Mouse (Mus musculus) hindbrain, embryonic 14.5 days (tissue): Measurements from ENCODE around the gene Dydc1. TPM values are rescaled to one million over a fixed set of nuclear protein-coding genes. Genes with fewer than 3 reads are reported as not detected.

Source experiments
- ATAC-seq: fragments of 200-750 bp; cut with Nextera tagmentation; 2 replicates; pipeline ENCODE4 v1.8.0; 2017; ENCODE audit warnings: moderate number of reproducible peaks, mild to moderate bottlenecking, moderate TSS enrichment, moderate library complexity; ENCODE audit not compliant: low FRiP score
- DNase-seq: peaks from one replicate; pipeline ENCODE4 v3.0.0-alpha.2; 2015; ENCODE audit warnings: low spot score
- H3K27ac ChIP-seq: fragments of 300-500 bp; sonication (generic); 2 replicates; pipeline ENCODE4 v1.5.1; 2014; ENCODE audit warnings: mild to moderate bottlenecking, moderate library complexity
- H3K27me3 ChIP-seq: fragments of 300-500 bp; sonication (generic); 2 replicates; pipeline ENCODE4 v1.6.1; 2014; ENCODE audit warnings: mild to moderate bottlenecking, low read length, mixed read lengths; ENCODE audit not compliant: control insufficient read depth, insufficient read depth
- H3K36me3 ChIP-seq: fragments of 300-500 bp; sonication (generic); replicated peaks from 2 replicates; pipeline ENCODE4 v1.6.1; 2014; ENCODE audit not compliant: control insufficient read depth, insufficient read depth
- H3K4me1 ChIP-seq: fragments of 300-500 bp; sonication (generic); replicated peaks from 2 replicates; pipeline ENCODE4 v1.6.1; 2014; ENCODE audit warnings: antibody characterized with exemption, low read length, mixed read lengths; ENCODE audit not compliant: control insufficient read depth, insufficient read depth
- H3K4me2 ChIP-seq: fragments of 300-500 bp; sonication (generic); replicated peaks from 2 replicates; pipeline ENCODE4 v1.6.1; 2014; ENCODE audit warnings: mild to moderate bottlenecking, moderate library complexity
- H3K4me3 ChIP-seq: fragments of 300-500 bp; sonication (generic); replicated peaks from 2 replicates; pipeline ENCODE4 v1.5.1; 2014; ENCODE audit warnings: mild to moderate bottlenecking, low read length
- H3K9ac ChIP-seq: fragments of 300-500 bp; sonication (generic); 2 replicates; pipeline ENCODE4 v1.6.1; 2014
- H3K9me3 ChIP-seq: fragments of 300-500 bp; sonication (generic); 2 replicates; pipeline ENCODE4 v1.6.1; 2016; ENCODE audit warnings: low read length; ENCODE audit not compliant: control insufficient read depth
- WGBS: fragments of 180-500 bp; shearing (Covaris S2); extraction: QIAGEN DNeasy Blood & Tissue Kit; methylation state at CpG from one replicate; pipeline ENCODE4 v1.1.7; 2014; 5-methylcytosine and 5-hydroxymethylcytosine counted together
- polyA plus RNA-seq: library from polyadenylated mRNA; unstranded; fragments of >200 nt; fragmentation: Nextera tagmentation; extraction: Ambion mirVana; gene quantifications from 2 replicates; pipeline ENCODE4 v1.2.1, GENCODE M21; 2014

Dydc1 gene
- polyA plus RNA-seq = not detected in 2 replicates

GRCm38 (mm10) chr14:41072229-41072943, at the start of gene Dydc1:
Dydc1 (plus strand) TSS chr14:41072911.
- no peaks in the 10 kb centered on the region for H3K27me3 ChIP-seq
- DNase-seq (peak; percentile 90), ATAC-seq (peak; percentile 93)
- H3K36me3 ChIP-seq = no peaks in the 10 kb centered on the region
- H3K4me1 ChIP-seq = peaks cover 6% of the 10 kb centered on the region; the same call in 1 of the 2 replicates
- H3K4me2 ChIP-seq = peak within 1 kb of the TSS; percentile 62
- H3K9ac ChIP-seq = peak within 1 kb of the TSS; percentile 49
- peak within 1 kb of the TSS; percentile 43 for H3K4me3 ChIP-seq
- H3K27ac ChIP-seq = no peak within 1 kb of the TSS
- 13% methylated on average over 23 of the region's 23 CpGs for WGBS
- H3K9me3 ChIP-seq = no peaks in the 10 kb centered on the region

GRCm38 (mm10) chr14:41025087-41025486, 47.6 kb upstream of the Dydc1 start:
- no peak overlapping the region for H3K4me2 ChIP-seq
- H3K27ac ChIP-seq = no peak overlapping the region
- no peaks in the 10 kb centered on the region for H3K9me3 ChIP-seq
- no peaks in the 10 kb centered on the region for H3K36me3 ChIP-seq
- H3K4me3 ChIP-seq = no peak overlapping the region
- WGBS = 90% methylated on average over 2 of the region's 2 CpGs
- H3K4me1 ChIP-seq = no peaks in the 10 kb centered on the region
- DNase-seq (no peak), ATAC-seq (no peak)
- no peaks in the 10 kb centered on the region for H3K27me3 ChIP-seq
- H3K9ac ChIP-seq = no peak overlapping the region

- ATAC-seq = no peak
- no peaks in the 10 kb centered on the region for H3K27me3 ChIP-seq
- H3K4me3 ChIP-seq = no peak overlapping the region
- no peaks in the 10 kb centered on the region for H3K36me3 ChIP-seq
- H3K9me3 ChIP-seq = no peaks in the 10 kb centered on the region
- H3K4me1 ChIP-seq = no peaks in the 10 kb centered on the region
- H3K9ac ChIP-seq = no peak overlapping the region
- 86% methylated on average over 7 of the region's 7 CpGs for WGBS
- no peak overlapping the region for H3K4me2 ChIP-seq
- DNase-seq = no peak
- H3K27ac ChIP-seq = no peak overlapping the region
Observed at GRCm38 (mm10) chr14:41025594-41026284, 47.0 kb upstream of the Dydc1 start.

- H3K27me3 ChIP-seq = no peaks in the 10 kb centered on the region
- DNase-seq = no peak
Observed at GRCm38 (mm10) chr14:41029303-41029702, 43.4 kb upstream of the Dydc1 start.

GRCm38 (mm10) chr14:41030989-41031513, 41.7 kb upstream of the Dydc1 start:
- H3K9ac ChIP-seq = no peak overlapping the region
- no peaks in the 10 kb centered on the region for H3K4me1 ChIP-seq
- no peaks in the 10 kb centered on the region for H3K36me3 ChIP-seq
- no peak overlapping the region for H3K4me2 ChIP-seq
- no peak for DNase-seq
- no peak overlapping the region for H3K27ac ChIP-seq
- H3K27me3 ChIP-seq = no peaks in the 10 kb centered on the region
- no peak overlapping the region for H3K4me3 ChIP-seq
- no peak for ATAC-seq
- WGBS = 90% methylated on average over 6 of the region's 6 CpGs
- no peaks in the 10 kb centered on the region for H3K9me3 ChIP-seq

More at GRCm38 (mm10) chr14:41029303-41029702, 43.4 kb upstream of the Dydc1 start:
- Histone ChIP-seq H3K4me1 (no peaks in the 10 kb centered on the region), H3K9ac (no peak overlapping the region), H3K9me3 (no peaks in the 10 kb centered on the region), H3K27ac (no peak overlapping the region), H3K36me3 (no peaks in the 10 kb centered on the region), H3K4me3 (no peak overlapping the region), H3K4me2 (no peak overlapping the region)
- 81% methylated on average over 4 of the region's 4 CpGs for WGBS
- no peak for ATAC-seq

GRCm38 (mm10) chr14:41033135-41034110, 39.3 kb upstream of the Dydc1 start:
- peak; percentile 91 for DNase-seq
- Histone ChIP-seq H3K9ac (no peak overlapping the region), H3K4me1 (no peaks in the 10 kb centered on the region), H3K27ac (no peak overlapping the region), H3K4me2 (no peak overlapping the region), H3K4me3 (no peak overlapping the region), H3K9me3 (no peaks in the 10 kb centered on the region), H3K36me3 (no peaks in the 10 kb centered on the region), H3K27me3 (no peaks in the 10 kb centered on the region)
- ATAC-seq = no peak; the same call in 1 of the 2 replicates
- 55% methylated on average over 13 of the region's 13 CpGs for WGBS

- ATAC-seq (no peak), DNase-seq (peak; percentile 77)
- WGBS = 39% methylated on average over 6 of the region's 6 CpGs
- Histone ChIP-seq H3K27me3 (no peaks in the 10 kb centered on the region), H3K9ac (no peak overlapping the region), H3K36me3 (no peaks in the 10 kb centered on the region), H3K9me3 (no peaks in the 10 kb centered on the region), H3K4me1 (no peaks in the 10 kb centered on the region), H3K27ac (no peak overlapping the region), H3K4me2 (no peak overlapping the region), H3K4me3 (no peak overlapping the region)
Observed at GRCm38 (mm10) chr14:41035146-41035798, 37.4 kb upstream of the Dydc1 start.

GRCm38 (mm10) chr14:41047402-41047801, 25.3 kb upstream of the Dydc1 start:
- H3K4me2 ChIP-seq = no peak overlapping the region
- ATAC-seq = no peak
- H3K4me1 ChIP-seq = no peaks in the 10 kb centered on the region
- no peaks in the 10 kb centered on the region for H3K9me3 ChIP-seq
- 71% methylated on average over 2 of the region's 2 CpGs for WGBS
- no peak overlapping the region for H3K9ac ChIP-seq
- DNase-seq = no peak
- no peak overlapping the region for H3K27ac ChIP-seq
- H3K36me3 ChIP-seq = no peaks in the 10 kb centered on the region
- H3K27me3 ChIP-seq = no peaks in the 10 kb centered on the region
- H3K4me3 ChIP-seq = no peak overlapping the region
